Mouse (Mus musculus) effector memory CD4-positive, alpha-beta T cell, adult 7 months (primary cell): ENCODE measurements around the gene Efcab10. TPM values are rescaled to one million over a fixed set of nuclear protein-coding genes. Genes with fewer than 3 reads are reported as not detected.

ENCODE experiments used
- polyA plus RNA-seq: library from polyadenylated mRNA; unstranded; fragments of 100-300 nt; shearing (Covaris generic); gene quantifications from one replicate; pipeline ENCODE4 v1.2.1, GENCODE M21; 2017

The Efcab10 gene
- polyA plus RNA-seq, result not detected

GRCm38 (mm10) chr12:33394804-33395623, at the start of gene Efcab10:
Efcab10 (plus strand) TSS chr12:33394854.

DNA sequence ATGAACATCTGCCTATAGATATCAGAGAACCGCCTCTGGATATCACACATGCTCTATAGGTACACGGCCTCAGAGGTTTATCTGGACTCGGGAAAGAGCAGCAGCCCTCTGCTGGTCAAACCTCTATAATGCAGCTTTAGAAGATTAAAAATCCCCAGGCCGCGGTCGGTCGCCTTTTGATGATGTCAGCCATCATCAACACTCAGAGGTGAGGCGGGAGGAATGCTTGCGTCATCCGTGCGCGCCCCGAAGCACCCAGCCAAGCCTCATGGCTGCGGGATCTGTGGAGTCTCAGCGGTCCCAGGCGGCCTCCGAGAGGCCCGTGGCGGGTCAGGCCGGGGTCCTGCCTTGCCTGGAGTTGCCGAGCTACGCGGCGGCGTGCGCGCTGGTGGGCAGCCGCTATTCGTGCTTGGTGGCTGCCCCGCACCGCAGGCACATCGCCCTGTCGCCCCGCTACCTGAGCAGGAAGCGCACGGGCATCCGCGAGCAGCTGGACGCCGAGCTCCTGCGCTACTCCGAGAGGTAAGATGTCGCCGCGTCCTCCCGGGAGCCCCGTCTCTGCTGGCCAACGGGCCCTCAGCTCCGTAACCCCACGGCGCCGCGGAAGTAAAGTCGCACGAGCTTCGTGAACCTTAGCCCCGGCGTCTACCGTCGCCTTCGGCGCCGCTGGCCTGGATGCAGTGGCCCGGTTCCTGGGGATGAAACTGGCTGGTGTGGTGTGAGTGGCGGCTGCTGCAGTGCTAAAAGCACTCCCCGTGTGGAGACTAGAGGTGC, 34.9 kb downstream of the Efcab10 start, which contains the start of gene Twistnb:
Gene Twistnb (plus strand): TSS at position 249 of the 774 bp plus-strand sequence.

Other genes starting within 250 kb of the Efcab10 start
- gene Atxn7l1, start 247.2 kb upstream of the Efcab10 start, polyA plus RNA-seq, result 104 TPM
- gene Twistnb, start 34.8 kb downstream of the Efcab10 start, polyA plus RNA-seq, result 75.5 TPM